Mouse (Mus musculus) liver, embryonic 14.5 days (tissue): ENCODE results near the gene Gorasp2.

ENCODE experiments used
- CTCF ChIP-seq: IDR thresholded peaks from 2 replicates; pipeline ENCODE4 v1.5.1; 2016; ENCODE audit warnings: antibody characterized with exemption, low read depth, control low read depth
- EP300 ChIP-seq: IDR thresholded peaks from 2 replicates; pipeline ENCODE4 v1.6.1; 2016; ENCODE audit warnings: antibody characterized with exemption, low read depth

DNA sequence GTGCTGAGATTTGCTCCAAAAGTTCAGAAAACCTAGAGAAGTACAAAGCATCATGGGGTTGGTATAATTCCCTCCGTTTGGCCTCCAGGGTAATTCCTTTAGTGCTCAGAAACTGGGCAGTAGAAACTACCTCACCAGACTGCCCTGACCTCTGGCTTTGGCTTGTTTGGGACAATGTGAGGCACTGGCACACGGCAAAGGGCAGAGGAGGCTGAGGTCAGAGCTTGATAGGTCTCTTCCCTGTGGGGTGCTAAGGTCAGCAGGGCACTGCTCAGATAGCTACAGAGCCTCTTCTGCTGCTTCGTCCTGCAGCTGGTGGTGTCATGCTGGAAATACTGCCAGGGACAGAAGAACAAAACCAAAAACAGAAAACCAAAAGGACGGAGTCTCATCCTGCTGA is 13.7 kb upstream of the Gorasp2 start:
- TF ChIP-seq CTCF: no peak
- no peak for TF ChIP-seq EP300
